Mouse (Mus musculus) limb, embryonic 12.5 days (tissue): ENCODE measurements at regions not wholly inside any gene's neighbourhood (a gene's known extent, or its start where the extent isn't known, plus 50 kb on each side); places are given as distances from the start of the nearest gene placed in this dataset.

Experiments used
- ATAC-seq: fragments of 200-750 bp; cut with Nextera tagmentation; 2 replicates; pipeline ENCODE4 v1.8.0; 2017; ENCODE audit warnings: low read depth, moderate TSS enrichment; ENCODE audit not compliant: insufficient number of reproducible peaks, insufficient read depth, low FRiP score, low TSS enrichment
- H3K27ac ChIP-seq: fragments of 300-500 bp; sonication (generic); 2 replicates; pipeline ENCODE4 v1.5.1; 2016; ENCODE audit warnings: mild to moderate bottlenecking, moderate library complexity
- H3K27me3 ChIP-seq: fragments of 300-500 bp; sonication (generic); 2 replicates; pipeline ENCODE4 v1.6.1; 2016; ENCODE audit warnings: mild to moderate bottlenecking, moderate library complexity
- H3K36me3 ChIP-seq: fragments of 300-500 bp; sonication (generic); 2 replicates; pipeline ENCODE4 v1.6.1; 2016; ENCODE audit warnings: mild to moderate bottlenecking, moderate library complexity
- H3K4me1 ChIP-seq: fragments of 300-500 bp; sonication (generic); replicated peaks from 2 replicates; pipeline ENCODE4 v1.6.1; 2016
- H3K4me2 ChIP-seq: fragments of 300-500 bp; sonication (generic); 2 replicates; pipeline ENCODE4 v1.6.1; 2016; ENCODE audit warnings: mild to moderate bottlenecking, moderate library complexity
- H3K4me3 ChIP-seq: fragments of 300-500 bp; sonication (generic); replicated peaks from 2 replicates; pipeline ENCODE4 v1.5.1; 2016; ENCODE audit warnings: mild to moderate bottlenecking
- H3K9ac ChIP-seq: fragments of 300-500 bp; sonication (generic); replicated peaks from 2 replicates; pipeline ENCODE4 v1.6.1; 2016; ENCODE audit warnings: mild to moderate bottlenecking, moderate library complexity
- H3K9me3 ChIP-seq: fragments of 300-500 bp; sonication (generic); 2 replicates; pipeline ENCODE4 v1.6.1; 2016; ENCODE audit warnings: mild to moderate bottlenecking, moderate library complexity
- WGBS: fragments of 180-500 bp; shearing (Covaris S2); methylation state at CpG from one replicate; pipeline ENCODE4 v1.1.7; 2016; 5-methylcytosine and 5-hydroxymethylcytosine counted together

GRCm38 (mm10) chr7:123907946-123908840 lies 74.5 kb upstream of the Hs3st4 start:
- no peaks in the 10 kb centered on the region for H3K4me1 ChIP-seq
- ATAC-seq: no peak
- 86% methylated on average over 6 of the region's 6 CpGs for WGBS

GRCm38 (mm10) chr7:123921461-123921860 lies 61.2 kb upstream of the Hs3st4 start:
- no peaks in the 10 kb centered on the region for H3K27me3 ChIP-seq
- no peaks in the 10 kb centered on the region for H3K4me1 ChIP-seq
- H3K9ac ChIP-seq: no peak overlapping the region
- no peaks in the 10 kb centered on the region for H3K36me3 ChIP-seq
- H3K9me3 ChIP-seq: no peaks in the 10 kb centered on the region
- H3K4me3 ChIP-seq: no peak overlapping the region
- H3K27ac ChIP-seq: no peak overlapping the region
- ATAC-seq: no peak
- 91% methylated on average over 2 of the region's 2 CpGs for WGBS
- H3K4me2 ChIP-seq: no peak overlapping the region

More at GRCm38 (mm10) chr7:123907946-123908840, 74.5 kb upstream of the Hs3st4 start:
- H3K4me3 ChIP-seq: no peak overlapping the region
- no peaks in the 10 kb centered on the region for H3K36me3 ChIP-seq
- no peaks in the 10 kb centered on the region for H3K9me3 ChIP-seq
- no peaks in the 10 kb centered on the region for H3K27me3 ChIP-seq
- no peak overlapping the region for H3K27ac ChIP-seq
- no peak overlapping the region for H3K9ac ChIP-seq
- no peak overlapping the region for H3K4me2 ChIP-seq

- Histone ChIP-seq H3K4me1 (no peaks in the 10 kb centered on the region), H3K9ac (no peak overlapping the region), H3K27ac (no peak overlapping the region), H3K4me2 (no peak overlapping the region), H3K27me3 (no peaks in the 10 kb centered on the region), H3K4me3 (no peak overlapping the region), H3K9me3 (no peaks in the 10 kb centered on the region), H3K36me3 (no peaks in the 10 kb centered on the region)
- ATAC-seq: no peak
- WGBS: 73% methylated on average over 7 of the region's 7 CpGs
Measured at GRCm38 (mm10) chr7:123932486-123932885, 50.2 kb upstream of the Hs3st4 start.
